Mouse (Mus musculus): ENCODE measurements at regions not wholly inside any gene's neighbourhood (a gene's known extent, or its start where the extent isn't known, plus 50 kb on each side); places are given as distances from the start of the nearest gene placed in this dataset.
A peak's percentile ranks its signal among the peaks of the same experiment; 100 is the strongest.

- peak; percentile 44 for DNase-seq (ENCODE audit: extremely low read depth, low read depth, low spot score)
- H3K9ac ChIP-seq (ENCODE audit: low read depth, low read length) = no peak overlapping the region
- no peaks in the 10 kb centered on the region for H3K36me3 ChIP-seq (ENCODE audit: control insufficient read depth, insufficient read depth, low read length)
- H3K4me3 ChIP-seq (ENCODE audit: insufficient read depth, low read depth, low read length) = no peak overlapping the region
- H3K79me2 ChIP-seq (ENCODE audit: control insufficient read depth, insufficient read depth, low read length) = no peaks in the 10 kb centered on the region
- H3K27ac ChIP-seq (replicated peaks; ENCODE audit: insufficient read depth, low read depth, low read length) = 0 out of 2 replicates have a peak overlapping the region, but pooled peaks have one; percentile 5
- WGBS = 72% methylated on average over 4 of the region's 4 CpGs
- TF ChIP-seq POLR2A (IDR thresholded peaks at IDR 0.05; ENCODE audit: extremely low read depth, insufficient read depth, low read length) (no peak), CTCF (IDR thresholded peaks at IDR 0.05; ENCODE audit: low read depth, low read length) (no peak)
- no peaks in the 10 kb centered on the region for H3K27me3 ChIP-seq (ENCODE audit: control insufficient read depth, insufficient read depth, low read length)
- H3K4me1 ChIP-seq (ENCODE audit: control insufficient read depth, insufficient read depth, low read length) = peaks cover 2% of the 10 kb centered on the region; the same call in 1 of the 2 replicates
These were observed 57.5 kb upstream of the Dab2 start for GRCm38 (mm10) chr15:6242132-6242531.

GRCm38 (mm10) chr15:6244401-6244800, 55.2 kb upstream of the Dab2 start:
- Histone ChIP-seq H3K27me3 (ENCODE audit: control insufficient read depth, insufficient read depth, low read length) (no peaks in the 10 kb centered on the region), H3K36me3 (ENCODE audit: control insufficient read depth, insufficient read depth, low read length) (no peaks in the 10 kb centered on the region), H3K79me2 (ENCODE audit: control insufficient read depth, insufficient read depth, low read length) (no peaks in the 10 kb centered on the region), H3K27ac (replicated peaks; ENCODE audit: insufficient read depth, low read depth, low read length) (no peak overlapping the region), H3K4me3 (ENCODE audit: insufficient read depth, low read depth, low read length) (no peak overlapping the region), H3K4me1 (ENCODE audit: control insufficient read depth, insufficient read depth, low read length) (no peaks in the 10 kb centered on the region), H3K9ac (ENCODE audit: low read depth, low read length) (no peak overlapping the region)
- DNase-seq (ENCODE audit: extremely low read depth, low read depth, low spot score) = no peak
- 53% methylated on average over 7 of the region's 7 CpGs for WGBS
- no peak for TF ChIP-seq CTCF (IDR thresholded peaks at IDR 0.05; ENCODE audit: low read depth, low read length)

- no peaks in the 10 kb centered on the region for H3K4me1 ChIP-seq (ENCODE audit: control insufficient read depth, insufficient read depth, low read length)
- no peak overlapping the region for H3K9ac ChIP-seq (ENCODE audit: low read depth, low read length)
- no peaks in the 10 kb centered on the region for H3K36me3 ChIP-seq (ENCODE audit: control insufficient read depth, insufficient read depth, low read length)
- H3K27ac ChIP-seq (replicated peaks; ENCODE audit: insufficient read depth, low read depth, low read length) = no peak overlapping the region
- H3K79me2 ChIP-seq (ENCODE audit: control insufficient read depth, insufficient read depth, low read length) = no peaks in the 10 kb centered on the region
- no peak for TF ChIP-seq POLR2A (IDR thresholded peaks at IDR 0.05; ENCODE audit: extremely low read depth, insufficient read depth, low read length)
- TF ChIP-seq CTCF (IDR thresholded peaks at IDR 0.05; ENCODE audit: low read depth, low read length) = no peak
- no peak overlapping the region for H3K4me3 ChIP-seq (ENCODE audit: insufficient read depth, low read depth, low read length)
- H3K27me3 ChIP-seq (ENCODE audit: control insufficient read depth, insufficient read depth, low read length) = no peaks in the 10 kb centered on the region
- 77% methylated on average over 9 of the region's 9 CpGs for WGBS
- DNase-seq (ENCODE audit: extremely low read depth, low read depth, low spot score) = no peak
These were observed 53.4 kb upstream of the Dab2 start for GRCm38 (mm10) chr15:6245950-6246894.

GRCm38 (mm10) chr15:6248470-6248869, 51.1 kb upstream of the Dab2 start:
- no peak overlapping the region for H3K9ac ChIP-seq (ENCODE audit: low read depth, low read length)
- DNase-seq (ENCODE audit: extremely low read depth, low read depth, low spot score) = peak; percentile 17
- H3K27ac ChIP-seq (replicated peaks; ENCODE audit: insufficient read depth, low read depth, low read length) = no peak overlapping the region
- no peak overlapping the region for H3K4me3 ChIP-seq (ENCODE audit: insufficient read depth, low read depth, low read length)
- 82% methylated on average over 4 of the region's 4 CpGs for WGBS
- TF ChIP-seq CTCF (IDR thresholded peaks at IDR 0.05; ENCODE audit: low read depth, low read length) (no peak), POLR2A (IDR thresholded peaks at IDR 0.05; ENCODE audit: extremely low read depth, insufficient read depth, low read length) (no peak)
- no peaks in the 10 kb centered on the region for H3K27me3 ChIP-seq (ENCODE audit: control insufficient read depth, insufficient read depth, low read length)
- no peaks in the 10 kb centered on the region for H3K79me2 ChIP-seq (ENCODE audit: control insufficient read depth, insufficient read depth, low read length)
- H3K36me3 ChIP-seq (ENCODE audit: control insufficient read depth, insufficient read depth, low read length) = no peaks in the 10 kb centered on the region
- no peaks in the 10 kb centered on the region for H3K4me1 ChIP-seq (ENCODE audit: control insufficient read depth, insufficient read depth, low read length)
